Mouse (Mus musculus) cortical plate, adult 2 months (tissue): ENCODE data around the gene Elf1. TPM values are rescaled to one million over a fixed set of nuclear protein-coding genes. Genes with fewer than 3 reads are reported as not detected.

ENCODE experiments used
- H3K27ac ChIP-seq: fragments of 200-500 bp; 2 replicates; pipeline ENCODE4 v1.5.1; 2012; ENCODE audit warnings: low read length, control low read depth, inconsistent platforms; ENCODE audit not compliant: insufficient read depth
- H3K4me1 ChIP-seq: fragments of 200-500 bp; 2 replicates; pipeline ENCODE4 v1.6.1; 2011; ENCODE audit warnings: low read length; ENCODE audit not compliant: control insufficient read depth, insufficient read depth
- H3K4me3 ChIP-seq: fragments of 200-500 bp; 2 replicates; pipeline ENCODE4 v1.5.1; 2011; ENCODE audit warnings: mild to moderate bottlenecking, low read length, control low read depth; ENCODE audit not compliant: insufficient read depth
- CTCF ChIP-seq: fragments of 200-500 bp; IDR thresholded peaks from 2 replicates; pipeline ENCODE4 v1.5.1; 2011; ENCODE audit warnings: mild to moderate bottlenecking, control low read depth, low read length; ENCODE audit not compliant: insufficient read depth; ENCODE audit errors: extremely low read depth
- POLR2A ChIP-seq: fragments of 200-500 bp; IDR thresholded peaks from 2 replicates; pipeline ENCODE4 v1.6.1; 2011; ENCODE audit warnings: mild to moderate bottlenecking, low read length, control low read depth; ENCODE audit not compliant: insufficient read depth; ENCODE audit errors: extremely low read depth
- polyA plus RNA-seq: library from polyadenylated mRNA; depleted of rRNA; stranded (reverse); fragments of >200 nt; gene quantifications from 2 replicates; pipeline ENCODE4 v1.2.3, GENCODE M21; 2012

Gene Elf1
- polyA plus RNA-seq, 1 experiment = 4.5 TPM

DNA sequence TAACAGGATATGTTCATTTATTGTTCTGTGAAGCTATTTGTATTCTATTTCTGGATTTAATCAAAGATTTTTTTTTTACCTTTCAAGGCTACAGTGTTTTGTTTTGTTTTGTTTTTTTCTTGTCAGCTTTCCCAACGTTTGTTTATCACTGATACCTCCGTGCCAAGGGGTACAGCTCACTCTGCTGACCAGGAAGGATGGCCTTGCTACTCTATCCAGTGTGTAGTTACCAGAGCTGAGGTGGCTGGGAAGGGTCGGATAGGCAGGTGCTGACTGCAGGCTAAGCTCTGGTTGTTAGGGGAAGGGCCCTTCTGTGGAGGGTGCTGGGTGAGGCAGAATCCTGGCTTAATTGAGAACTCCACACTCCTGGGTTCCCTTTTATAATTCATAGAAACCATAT lies 9.3 kb downstream of the Elf1 start:
- no peak overlapping the region for H3K4me3 ChIP-seq
- no peak overlapping the region for H3K27ac ChIP-seq
- no peak for TF ChIP-seq CTCF
- TF ChIP-seq POLR2A = no peak
- H3K4me1 ChIP-seq = no peaks in the 10 kb centered on the region

DNA sequence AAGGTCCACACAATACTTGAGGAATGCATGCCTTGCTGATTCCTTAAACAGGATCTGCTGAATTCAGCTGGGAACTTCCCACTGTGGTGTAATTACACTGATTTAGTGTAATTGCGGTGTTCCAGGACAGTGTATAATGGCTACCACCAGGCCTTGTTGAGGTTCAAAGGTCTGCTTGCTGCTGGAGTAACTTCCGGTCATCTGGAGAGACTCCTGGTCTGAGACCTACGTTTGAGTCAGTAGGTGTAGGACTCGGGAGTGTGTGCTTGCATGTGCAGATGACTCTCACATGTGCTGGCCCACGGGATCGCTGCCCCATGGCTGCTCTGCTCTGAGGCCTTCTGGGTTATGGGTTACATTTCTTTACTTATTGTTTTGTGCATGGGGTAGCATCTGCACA lies 13.4 kb downstream of the Elf1 start:
- TF ChIP-seq CTCF (no peak), POLR2A (no peak)
- no peaks in the 10 kb centered on the region for H3K4me1 ChIP-seq
- H3K4me3 ChIP-seq = no peak overlapping the region
- no peak overlapping the region for H3K27ac ChIP-seq

DNA sequence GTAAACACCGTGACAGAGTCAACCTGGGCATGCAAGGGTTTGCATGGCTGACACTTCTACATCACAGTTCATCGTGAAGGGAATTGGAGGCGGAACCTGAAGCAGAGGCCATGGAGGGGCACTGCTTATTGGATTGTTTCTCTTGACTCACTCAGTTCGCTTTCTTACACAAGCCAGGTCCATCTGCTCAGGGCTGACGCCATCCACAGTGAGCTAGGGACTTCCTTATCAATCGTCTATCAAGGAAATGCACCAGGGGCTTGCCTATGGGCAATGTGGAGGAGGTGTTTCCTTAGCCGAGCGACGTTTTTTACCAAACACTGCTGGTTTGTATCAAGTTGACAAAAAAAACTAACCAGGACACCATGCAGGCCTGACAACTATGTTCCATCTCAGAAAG lies 18.3 kb downstream of the Elf1 start:
- H3K27ac ChIP-seq = no peak overlapping the region
- no peak overlapping the region for H3K4me3 ChIP-seq
- no peaks in the 10 kb centered on the region for H3K4me1 ChIP-seq
- no peak for TF ChIP-seq POLR2A
- no peak for TF ChIP-seq CTCF

DNA sequence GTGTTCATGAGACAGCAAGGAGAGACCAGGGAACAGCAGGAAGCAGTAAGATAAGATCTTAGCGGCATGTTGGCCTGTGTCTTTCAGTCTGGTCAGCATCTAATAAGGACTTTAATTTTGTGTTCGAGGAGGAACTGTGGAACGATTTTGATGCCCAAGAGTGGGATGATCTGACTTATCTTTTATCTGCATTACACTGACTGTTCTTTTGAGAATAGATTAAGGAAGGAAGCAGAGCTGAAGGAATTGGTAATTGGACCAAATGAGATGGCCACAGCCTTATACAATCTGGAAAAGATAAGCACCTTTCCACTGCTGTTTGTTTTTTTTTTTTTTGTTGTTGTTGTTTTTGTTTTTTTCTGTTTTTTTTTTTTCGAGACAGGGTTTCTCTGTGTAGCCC lies 19.8 kb downstream of the Elf1 start:
- H3K4me1 ChIP-seq = no peaks in the 10 kb centered on the region
- no peak for TF ChIP-seq POLR2A
- TF ChIP-seq CTCF = no peak
- no peak overlapping the region for H3K4me3 ChIP-seq
- no peak overlapping the region for H3K27ac ChIP-seq

DNA sequence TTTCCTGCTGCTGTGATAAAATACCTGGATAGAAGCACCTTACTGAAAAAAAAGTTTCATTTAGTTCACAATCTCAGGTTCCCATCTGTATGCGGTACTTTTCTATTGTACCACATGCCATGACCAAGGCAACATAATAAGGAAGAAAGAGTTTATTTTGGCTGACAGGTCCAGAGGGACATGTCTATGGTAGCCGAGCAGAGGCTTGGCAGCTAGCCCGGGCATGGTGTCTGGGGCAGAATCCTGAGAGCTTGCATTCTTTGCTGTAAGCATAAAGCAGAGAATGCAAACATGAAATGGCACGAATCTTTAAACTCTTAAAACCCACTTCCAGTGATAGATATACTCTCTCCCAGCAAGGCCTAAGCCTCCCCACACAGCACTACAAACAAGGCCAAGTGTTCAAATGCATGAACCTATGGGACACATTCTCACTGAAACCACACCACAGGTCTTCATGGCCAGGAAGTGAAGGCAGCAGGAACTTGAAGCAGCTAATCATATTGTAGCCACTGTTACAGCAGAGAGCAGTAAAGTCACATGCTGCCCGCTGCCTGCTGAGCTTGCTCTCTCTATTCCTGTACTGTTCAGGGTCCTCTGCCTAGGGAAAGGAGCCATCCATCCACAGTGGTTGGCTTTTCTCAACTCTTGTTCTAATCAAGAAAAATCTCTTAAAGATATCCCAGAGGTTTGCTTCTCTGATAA lies 22.5 kb downstream of the Elf1 start:
- H3K4me1 ChIP-seq = no peaks in the 10 kb centered on the region
- H3K27ac ChIP-seq = no peak overlapping the region
- no peak for TF ChIP-seq CTCF
- TF ChIP-seq POLR2A = no peak
- H3K4me3 ChIP-seq = no peak overlapping the region

DNA sequence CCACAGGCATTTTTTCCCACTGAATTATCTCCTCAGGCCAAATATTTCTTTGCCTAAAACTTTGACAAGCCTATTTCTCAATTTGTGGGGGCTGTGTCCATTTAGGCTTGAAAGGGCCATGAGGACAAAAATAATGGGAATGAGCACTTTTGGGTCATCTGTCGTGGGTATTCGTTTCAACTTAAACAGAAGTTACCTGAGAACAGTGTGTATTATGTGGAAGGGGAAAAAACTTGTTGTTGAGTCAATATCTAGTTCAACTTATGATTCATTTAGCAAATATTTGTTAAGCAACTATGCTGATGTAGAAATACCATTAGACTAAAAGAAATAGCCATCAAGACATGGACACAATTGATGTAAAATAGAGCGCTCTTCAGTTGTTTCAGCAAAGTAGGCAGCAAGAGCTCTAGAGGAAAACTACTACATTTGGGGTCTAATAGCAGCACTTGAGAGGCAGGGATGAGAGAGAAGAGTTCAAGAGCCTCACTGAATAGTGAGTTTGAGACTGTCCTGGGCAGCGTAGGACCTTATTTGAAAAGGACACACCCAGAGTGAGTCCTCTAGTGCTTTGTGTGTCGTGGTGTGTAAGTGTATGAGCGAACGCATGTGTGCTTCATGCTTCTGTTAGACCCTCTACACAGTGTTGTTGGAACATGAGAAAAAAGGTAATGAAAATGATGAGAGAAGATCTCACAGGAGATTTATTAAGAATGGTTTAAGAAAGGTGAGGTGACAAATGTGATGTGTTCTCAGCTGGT lies 23.4 kb downstream of the Elf1 start:
- Histone ChIP-seq H3K4me1 (no peaks in the 10 kb centered on the region), H3K27ac (no peak overlapping the region), H3K4me3 (no peak overlapping the region)
- TF ChIP-seq POLR2A (no peak), CTCF (no peak)

DNA sequence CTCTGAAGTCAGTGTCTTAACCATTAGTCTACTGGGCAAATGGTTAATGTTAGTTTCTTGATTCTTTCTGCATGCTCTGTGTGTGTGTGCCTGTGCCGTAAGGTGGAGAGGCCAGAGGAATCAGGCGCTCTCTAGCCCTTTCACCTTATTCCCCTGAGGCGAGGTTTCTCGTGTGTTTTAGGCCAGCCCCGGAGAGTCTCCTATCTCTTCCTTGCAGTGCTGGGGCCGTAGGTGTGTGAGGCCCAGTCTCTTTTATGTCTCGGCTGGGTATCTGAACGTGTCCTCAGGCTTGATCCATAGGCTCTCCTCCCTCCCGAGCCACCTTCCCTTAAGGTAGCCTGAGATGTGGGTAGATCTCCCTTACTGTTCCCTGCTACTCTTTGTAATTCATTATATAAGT lies 25.2 kb downstream of the Elf1 start:
- Histone ChIP-seq H3K27ac (no peak overlapping the region), H3K4me3 (no peak overlapping the region), H3K4me1 (no peaks in the 10 kb centered on the region)

DNA sequence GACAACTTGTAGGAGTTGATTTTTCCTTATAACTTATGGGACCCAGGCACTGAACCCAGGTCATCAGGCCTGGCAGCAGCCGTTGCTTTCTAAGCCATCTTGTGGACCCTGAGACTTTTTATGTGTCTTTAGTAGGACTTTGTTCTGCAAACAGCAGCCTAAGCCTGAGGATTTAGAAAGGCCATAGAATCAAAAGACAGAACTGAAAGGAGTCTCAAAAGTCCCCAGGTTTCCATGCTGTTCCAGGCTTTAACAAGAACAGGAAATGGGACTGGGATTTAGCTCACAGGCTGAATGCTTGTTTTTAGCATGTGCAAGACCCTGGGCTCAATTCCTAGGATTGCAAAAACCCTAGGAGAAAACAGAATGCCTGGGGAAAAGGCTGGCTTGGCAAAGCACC lies 26.9 kb downstream of the Elf1 start:
- TF ChIP-seq POLR2A (no peak), CTCF (no peak)
- Histone ChIP-seq H3K27ac (no peak overlapping the region), H3K4me3 (no peak overlapping the region), H3K4me1 (no peaks in the 10 kb centered on the region)

More for the DNA sequence above, 25.2 kb downstream of the Elf1 start:
- TF ChIP-seq CTCF (no peak), POLR2A (no peak)

DNA sequence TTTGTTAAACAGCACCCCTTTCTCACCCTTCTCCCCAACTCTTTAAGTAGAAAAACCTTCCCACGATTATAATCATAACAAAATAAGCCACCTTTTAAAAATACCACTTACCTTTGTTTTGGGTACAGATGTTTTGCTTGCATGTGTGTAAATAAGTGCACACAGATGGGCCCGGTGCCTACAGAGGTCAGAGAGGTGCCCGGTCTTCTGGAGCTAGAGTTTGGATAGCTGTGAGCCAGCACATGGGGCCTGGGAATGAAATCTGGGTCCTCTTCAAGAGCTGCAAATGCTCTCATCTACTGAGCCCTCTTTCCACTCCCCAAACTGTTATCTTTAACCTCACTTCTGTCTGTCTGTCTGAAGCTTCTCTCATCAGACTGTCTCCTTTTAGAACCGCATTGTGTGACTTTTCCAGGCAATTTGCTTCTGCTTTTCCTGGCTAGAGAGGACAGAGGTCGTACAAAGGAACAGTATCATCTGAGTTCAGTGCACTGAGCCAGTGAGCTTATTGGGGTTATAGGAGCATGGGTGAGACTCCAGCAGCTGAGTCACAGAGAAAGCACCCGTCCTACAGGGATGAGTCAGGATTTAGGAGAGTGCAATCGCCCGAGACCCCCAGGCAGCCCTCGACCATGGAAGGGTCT lies 27.8 kb downstream of the Elf1 start:
- TF ChIP-seq POLR2A (no peak), CTCF (no peak)
- no peak overlapping the region for H3K4me3 ChIP-seq

More for the DNA sequence above, 27.8 kb downstream of the Elf1 start:
- Histone ChIP-seq H3K4me1 (no peaks in the 10 kb centered on the region), H3K27ac (no peak overlapping the region)
